Mouse (Mus musculus): Measurements from ENCODE around the gene Mif.

- TF ChIP-seq POLR2A (IDR thresholded peaks at IDR 0.05; ENCODE audit: borderline replicate concordance, control insufficient read depth, low read depth, low read length): peak; percentile 59; the same call in 1 of the 2 replicates
- no peak for TF ChIP-seq CTCF (IDR thresholded peaks at IDR 0.05; ENCODE audit: control insufficient read depth, insufficient read depth, low read length)
Observed at GRCm38 (mm10) chr10:75834250-75834649, 25.8 kb downstream of the Mif start.
